Mouse (Mus musculus): Measurements from ENCODE around the gene Zbtb20. TPM values are rescaled to one million over a fixed set of nuclear protein-coding genes. Genes with fewer than 3 reads are reported as not detected.

Gene Zbtb20
- polyA plus RNA-seq, 1 experiment: 11.2 TPM

GRCm38 (mm10) chr16:43565872-43566271, 690.2 kb downstream of the Zbtb20 start:
- TF ChIP-seq CTCF (IDR thresholded peaks at IDR 0.05; ENCODE audit: control insufficient read depth, insufficient read depth, low read length) (no peak), POLR2A (IDR thresholded peaks at IDR 0.05; ENCODE audit: borderline replicate concordance, control insufficient read depth, low read depth, low read length) (no peak)
- no peak overlapping the region for H3K4me3 ChIP-seq (replicated peaks; ENCODE audit: control insufficient read depth, low read depth, low read length)
- H3K27ac ChIP-seq (ENCODE audit: control insufficient read depth, insufficient read depth, low read depth, low read length, poor library complexity): no peak overlapping the region
- 80% methylated on average over 4 of the region's 4 CpGs for WGBS
- no peaks in the 10 kb centered on the region for H3K4me1 ChIP-seq (ENCODE audit: control insufficient read depth, insufficient read depth, low read length)

GRCm38 (mm10) chr16:43566511-43566910, 690.8 kb downstream of the Zbtb20 start:
- 88% methylated on average over 1 of the region's 1 CpGs for WGBS
- no peak for TF ChIP-seq CTCF (IDR thresholded peaks at IDR 0.05; ENCODE audit: control insufficient read depth, insufficient read depth, low read length)
- no peak for TF ChIP-seq POLR2A (IDR thresholded peaks at IDR 0.05; ENCODE audit: borderline replicate concordance, control insufficient read depth, low read depth, low read length)
- Histone ChIP-seq H3K27ac (ENCODE audit: control insufficient read depth, insufficient read depth, low read depth, low read length, poor library complexity) (no peak overlapping the region), H3K4me1 (ENCODE audit: control insufficient read depth, insufficient read depth, low read length) (no peaks in the 10 kb centered on the region), H3K4me3 (replicated peaks; ENCODE audit: control insufficient read depth, low read depth, low read length) (no peak overlapping the region)

GRCm38 (mm10) chr16:43571376-43572081, 695.8 kb downstream of the Zbtb20 start:
- TF ChIP-seq POLR2A (IDR thresholded peaks at IDR 0.05; ENCODE audit: borderline replicate concordance, control insufficient read depth, low read depth, low read length) (no peak), CTCF (IDR thresholded peaks at IDR 0.05; ENCODE audit: control insufficient read depth, insufficient read depth, low read length) (no peak)
- no peaks in the 10 kb centered on the region for H3K4me1 ChIP-seq (ENCODE audit: control insufficient read depth, insufficient read depth, low read length)
- H3K4me3 ChIP-seq (replicated peaks; ENCODE audit: control insufficient read depth, low read depth, low read length): no peak overlapping the region
- WGBS: 89% methylated on average over 16 of the region's 16 CpGs
- H3K27ac ChIP-seq (ENCODE audit: control insufficient read depth, insufficient read depth, low read depth, low read length, poor library complexity): no peak overlapping the region

GRCm38 (mm10) chr16:43572171-43572570, 696.5 kb downstream of the Zbtb20 start:
- H3K4me3 ChIP-seq (replicated peaks; ENCODE audit: control insufficient read depth, low read depth, low read length): no peak overlapping the region
- no peak overlapping the region for H3K27ac ChIP-seq (ENCODE audit: control insufficient read depth, insufficient read depth, low read depth, low read length, poor library complexity)
- TF ChIP-seq POLR2A (IDR thresholded peaks at IDR 0.05; ENCODE audit: borderline replicate concordance, control insufficient read depth, low read depth, low read length): no peak
- TF ChIP-seq CTCF (IDR thresholded peaks at IDR 0.05; ENCODE audit: control insufficient read depth, insufficient read depth, low read length): no peak
- H3K4me1 ChIP-seq (ENCODE audit: control insufficient read depth, insufficient read depth, low read length): no peaks in the 10 kb centered on the region
- 96% methylated on average over 5 of the region's 5 CpGs for WGBS

GRCm38 (mm10) chr16:43572766-43573165, 697.1 kb downstream of the Zbtb20 start:
- TF ChIP-seq CTCF (IDR thresholded peaks at IDR 0.05; ENCODE audit: control insufficient read depth, insufficient read depth, low read length): no peak
- TF ChIP-seq POLR2A (IDR thresholded peaks at IDR 0.05; ENCODE audit: borderline replicate concordance, control insufficient read depth, low read depth, low read length): no peak
- Histone ChIP-seq H3K4me3 (replicated peaks; ENCODE audit: control insufficient read depth, low read depth, low read length) (no peak overlapping the region), H3K27ac (ENCODE audit: control insufficient read depth, insufficient read depth, low read depth, low read length, poor library complexity) (no peak overlapping the region), H3K4me1 (ENCODE audit: control insufficient read depth, insufficient read depth, low read length) (no peaks in the 10 kb centered on the region)
- WGBS: 79% methylated on average over 10 of the region's 10 CpGs

GRCm38 (mm10) chr16:43573181-43573833, 697.6 kb downstream of the Zbtb20 start:
- no peak overlapping the region for H3K27ac ChIP-seq (ENCODE audit: control insufficient read depth, insufficient read depth, low read depth, low read length, poor library complexity)
- 54% methylated on average over 14 of the region's 14 CpGs for WGBS
- no peaks in the 10 kb centered on the region for H3K4me1 ChIP-seq (ENCODE audit: control insufficient read depth, insufficient read depth, low read length)
- no peak for TF ChIP-seq CTCF (IDR thresholded peaks at IDR 0.05; ENCODE audit: control insufficient read depth, insufficient read depth, low read length)
- no peak overlapping the region for H3K4me3 ChIP-seq (replicated peaks; ENCODE audit: control insufficient read depth, low read depth, low read length)

- WGBS: 20% methylated on average over 7 of the region's 7 CpGs
- no peak for TF ChIP-seq POLR2A (IDR thresholded peaks at IDR 0.05; ENCODE audit: borderline replicate concordance, control insufficient read depth, low read depth, low read length)
- TF ChIP-seq CTCF (IDR thresholded peaks at IDR 0.05; ENCODE audit: control insufficient read depth, insufficient read depth, low read length): peak; percentile 84
- Histone ChIP-seq H3K4me1 (ENCODE audit: control insufficient read depth, insufficient read depth, low read length) (no peaks in the 10 kb centered on the region), H3K4me3 (replicated peaks; ENCODE audit: control insufficient read depth, low read depth, low read length) (no peak overlapping the region), H3K27ac (ENCODE audit: control insufficient read depth, insufficient read depth, low read depth, low read length, poor library complexity) (no peak overlapping the region)
Measured at GRCm38 (mm10) chr16:43574006-43574764, 698.5 kb downstream of the Zbtb20 start.

- no peak overlapping the region for H3K4me3 ChIP-seq (replicated peaks; ENCODE audit: control insufficient read depth, low read depth, low read length)
- no peaks in the 10 kb centered on the region for H3K4me1 ChIP-seq (ENCODE audit: control insufficient read depth, insufficient read depth, low read length)
- whole genome bisulfite sequencing: 75% methylated on average over 4 of the region's 4 CpGs
- no peak for TF ChIP-seq POLR2A (IDR thresholded peaks at IDR 0.05; ENCODE audit: borderline replicate concordance, control insufficient read depth, low read depth, low read length)
- TF ChIP-seq CTCF (IDR thresholded peaks at IDR 0.05; ENCODE audit: control insufficient read depth, insufficient read depth, low read length): no peak
- no peak overlapping the region for H3K27ac ChIP-seq (ENCODE audit: control insufficient read depth, insufficient read depth, low read depth, low read length, poor library complexity)
Measured at GRCm38 (mm10) chr16:43575066-43575465, 699.4 kb downstream of the Zbtb20 start.

All from bone marrow, adult 2 months (tissue).